Mouse (Mus musculus) liver, adult 2 months (tissue): ENCODE measurements at regions not wholly inside any gene's neighbourhood (a gene's known extent, or its start where the extent isn't known, plus 50 kb on each side); places are given as distances from the start of the nearest gene placed in this dataset.

Experiments
- DNase-seq: peaks from one replicate; pipeline ENCODE4 v3.0.0-alpha.2; 2011; ENCODE audit warnings: low read depth, low spot score; ENCODE audit errors: extremely low read depth
- H3K27ac ChIP-seq: fragments of 200-500 bp; replicated peaks from 2 replicates; pipeline ENCODE4 v1.5.1; 2012; ENCODE audit warnings: low read depth, mild to moderate bottlenecking, control low read depth, inconsistent platforms, low read length; ENCODE audit not compliant: insufficient read depth
- H3K27me3 ChIP-seq: fragments of 200-500 bp; 2 replicates; pipeline ENCODE4 v1.6.1; 2012; ENCODE audit warnings: mild to moderate bottlenecking, moderate library complexity, low read length, inconsistent platforms; ENCODE audit not compliant: control insufficient read depth, insufficient read depth
- H3K36me3 ChIP-seq: fragments of 200-500 bp; 2 replicates; pipeline ENCODE4 v1.6.1; 2012; ENCODE audit warnings: low read length, inconsistent platforms; ENCODE audit not compliant: control insufficient read depth, insufficient read depth
- H3K4me1 ChIP-seq: fragments of 200-500 bp; 2 replicates; pipeline ENCODE4 v1.6.1; 2011; ENCODE audit warnings: low read length; ENCODE audit not compliant: control insufficient read depth, insufficient read depth
- H3K4me3 ChIP-seq: fragments of 200-500 bp; 2 replicates; pipeline ENCODE4 v1.5.1; 2011; ENCODE audit warnings: low read depth, mild to moderate bottlenecking, control low read depth, low read length, moderate library complexity; ENCODE audit not compliant: insufficient read depth
- H3K79me2 ChIP-seq: fragments of 200-500 bp; 2 replicates; pipeline ENCODE4 v1.6.1; 2012; ENCODE audit warnings: inconsistent platforms, mild to moderate bottlenecking, low read length, moderate library complexity; ENCODE audit not compliant: control insufficient read depth, insufficient read depth
- H3K9ac ChIP-seq: fragments of 200-500 bp; 2 replicates; pipeline ENCODE4 v1.6.1; 2012; ENCODE audit warnings: low read depth, mild to moderate bottlenecking, control low read depth, inconsistent platforms, low read length
- CTCF ChIP-seq: fragments of 200-500 bp; IDR thresholded peaks from 2 replicates; pipeline ENCODE4 v1.5.1; 2011; ENCODE audit warnings: low read depth, low read length, control low read depth
- POLR2A ChIP-seq: fragments of 200-500 bp; IDR thresholded peaks from 2 replicates; pipeline ENCODE4 v1.6.1; 2011; ENCODE audit warnings: low read length, control low read depth; ENCODE audit not compliant: insufficient read depth; ENCODE audit errors: extremely low read depth
- WGBS: fragments of 180-500 bp; shearing (Covaris S2); methylation state at CpG from one replicate; pipeline ENCODE4 v1.1.7; 2018; 5-methylcytosine and 5-hydroxymethylcytosine counted together

- Histone ChIP-seq H3K27me3 (no peaks in the 10 kb centered on the region), H3K79me2 (no peaks in the 10 kb centered on the region), H3K9ac (no peak overlapping the region), H3K36me3 (no peaks in the 10 kb centered on the region), H3K4me1 (no peaks in the 10 kb centered on the region), H3K4me3 (no peak overlapping the region), H3K27ac (no peak overlapping the region)
- WGBS: 83% methylated on average over 2 of the region's 2 CpGs
- TF ChIP-seq CTCF (no peak), POLR2A (no peak)
- no peak for DNase-seq
Measured at GRCm38 (mm10) chr8:113250264-113250663, 385.1 kb upstream of the Mon1b start.

GRCm38 (mm10) chr8:113254076-113254475 is 381.3 kb upstream of the Mon1b start:
- no peak for TF ChIP-seq CTCF
- TF ChIP-seq POLR2A: no peak
- Histone ChIP-seq H3K4me1 (no peaks in the 10 kb centered on the region), H3K36me3 (no peaks in the 10 kb centered on the region), H3K4me3 (no peak overlapping the region), H3K27me3 (no peaks in the 10 kb centered on the region; the same call in 1 of the 2 replicates), H3K9ac (no peak overlapping the region), H3K79me2 (no peaks in the 10 kb centered on the region), H3K27ac (no peak overlapping the region)
- no peak for DNase-seq
- WGBS: 85% methylated on average over 5 of the region's 5 CpGs

- no peaks in the 10 kb centered on the region for H3K4me1 ChIP-seq
- H3K27me3 ChIP-seq: no peaks in the 10 kb centered on the region; the same call in 1 of the 2 replicates
- 84% methylated on average over 1 of the region's 1 CpGs for WGBS
- H3K79me2 ChIP-seq: no peaks in the 10 kb centered on the region
- no peak for TF ChIP-seq CTCF
- no peak for TF ChIP-seq POLR2A
- no peak overlapping the region for H3K9ac ChIP-seq
- no peak overlapping the region for H3K27ac ChIP-seq
- no peak overlapping the region for H3K4me3 ChIP-seq
- no peaks in the 10 kb centered on the region for H3K36me3 ChIP-seq
- DNase-seq: no peak
Measured at GRCm38 (mm10) chr8:113259477-113259876, 375.9 kb upstream of the Mon1b start.

- 78% methylated on average over 3 of the region's 3 CpGs for WGBS
- Histone ChIP-seq H3K9ac (no peak overlapping the region), H3K4me1 (no peaks in the 10 kb centered on the region), H3K27ac (no peak overlapping the region), H3K4me3 (no peak overlapping the region), H3K27me3 (no peaks in the 10 kb centered on the region), H3K36me3 (no peaks in the 10 kb centered on the region), H3K79me2 (no peaks in the 10 kb centered on the region)
- DNase-seq: no peak
- TF ChIP-seq POLR2A (no peak), CTCF (no peak)
Measured at GRCm38 (mm10) chr8:113263296-113263695, 372.1 kb upstream of the Mon1b start.

- TF ChIP-seq CTCF (no peak), POLR2A (no peak)
- 85% methylated on average over 4 of the region's 4 CpGs for WGBS
- no peaks in the 10 kb centered on the region for H3K4me1 ChIP-seq
- H3K36me3 ChIP-seq: no peaks in the 10 kb centered on the region
- no peak overlapping the region for H3K27ac ChIP-seq
- DNase-seq: no peak
- H3K4me3 ChIP-seq: no peak overlapping the region
- H3K27me3 ChIP-seq: no peaks in the 10 kb centered on the region
- H3K79me2 ChIP-seq: no peaks in the 10 kb centered on the region
- no peak overlapping the region for H3K9ac ChIP-seq
Measured at GRCm38 (mm10) chr8:113271262-113271661, 364.1 kb upstream of the Mon1b start.

- no peaks in the 10 kb centered on the region for H3K27me3 ChIP-seq
Measured at GRCm38 (mm10) chr8:113300273-113300843, 335.0 kb upstream of the Mon1b start.

More at GRCm38 (mm10) chr8:113300273-113300843, 335.0 kb upstream of the Mon1b start:
- WGBS: 82% methylated on average over 4 of the region's 4 CpGs
- Histone ChIP-seq H3K36me3 (no peaks in the 10 kb centered on the region), H3K9ac (no peak overlapping the region), H3K4me3 (no peak overlapping the region), H3K79me2 (no peaks in the 10 kb centered on the region), H3K27ac (no peak overlapping the region), H3K4me1 (no peaks in the 10 kb centered on the region)
- TF ChIP-seq POLR2A: no peak
- TF ChIP-seq CTCF: no peak
- no peak for DNase-seq
